Mouse (Mus musculus) limb, embryonic 11.5 days (tissue): ENCODE results near the gene Gxylt2. TPM values are rescaled to one million over a fixed set of nuclear protein-coding genes. Genes with fewer than 3 reads are reported as not detected.

ENCODE experiments used
- ATAC-seq: fragments of 200-750 bp; cut with Nextera tagmentation; 2 replicates; pipeline ENCODE4 v1.8.0; 2017; ENCODE audit warnings: low read depth; ENCODE audit not compliant: insufficient number of reproducible peaks, low FRiP score, low TSS enrichment
- DNase-seq: peaks from one replicate; pipeline ENCODE4 v3.0.0-alpha.2; 2015; ENCODE audit warnings: low spot score
- H3K27ac ChIP-seq: fragments of 300-500 bp; sonication (generic); replicated peaks from 2 replicates; pipeline ENCODE4 v1.5.1; 2014; ENCODE audit warnings: low read depth, mild to moderate bottlenecking, low read length
- H3K27me3 ChIP-seq: fragments of 300-500 bp; sonication (generic); 2 replicates; pipeline ENCODE4 v1.6.1; 2014; ENCODE audit warnings: mild to moderate bottlenecking, low read length, mixed read lengths; ENCODE audit not compliant: control insufficient read depth, insufficient read depth
- H3K36me3 ChIP-seq: fragments of 300-500 bp; sonication (generic); 2 replicates; pipeline ENCODE4 v1.6.1; 2014; ENCODE audit warnings: mild to moderate bottlenecking, low read length, moderate library complexity, mixed read lengths; ENCODE audit not compliant: control insufficient read depth, insufficient read depth
- H3K4me1 ChIP-seq: fragments of 300-500 bp; sonication (generic); 2 replicates; pipeline ENCODE4 v1.6.1; 2014; ENCODE audit warnings: low read length, mixed read lengths; ENCODE audit not compliant: control insufficient read depth, insufficient read depth
- H3K4me2 ChIP-seq: fragments of 300-500 bp; sonication (generic); 2 replicates; pipeline ENCODE4 v1.6.1; 2014; ENCODE audit warnings: low read depth, mild to moderate bottlenecking, moderate library complexity; ENCODE audit not compliant: severe bottlenecking
- H3K4me3 ChIP-seq: fragments of 300-500 bp; sonication (generic); 2 replicates; pipeline ENCODE4 v1.5.1; 2014; ENCODE audit warnings: low read depth, low read length
- H3K9ac ChIP-seq: fragments of 300-500 bp; sonication (generic); 2 replicates; pipeline ENCODE4 v1.6.1; 2014; ENCODE audit warnings: mild to moderate bottlenecking, low read length
- H3K9me3 ChIP-seq: fragments of 300-500 bp; sonication (generic); 2 replicates; pipeline ENCODE4 v1.6.1; 2016; ENCODE audit warnings: low read length; ENCODE audit not compliant: control insufficient read depth
- WGBS: fragments of 180-500 bp; shearing (Covaris S2); extraction: QIAGEN DNeasy Blood & Tissue Kit; methylation state at CpG from one replicate; pipeline ENCODE4 v1.1.7; 2014; 5-methylcytosine and 5-hydroxymethylcytosine counted together
- polyA plus RNA-seq: library from polyadenylated mRNA; unstranded; fragments of >200 nt; fragmentation: Nextera tagmentation; extraction: Ambion mirVana; gene quantifications from 2 replicates; pipeline ENCODE4 v1.2.1, GENCODE M21; 2014

Gene Gxylt2
- polyA plus RNA-seq, 1 experiment from 2014 or later: 5.2 TPM

GRCm38 (mm10) chr6:100707557-100707956 lies 3.0 kb downstream of the Gxylt2 start:
- Histone ChIP-seq H3K4me1 (no peaks in the 10 kb centered on the region; the same call in 1 of the 2 replicates), H3K27ac (no peak overlapping the region), H3K9me3 (no peaks in the 10 kb centered on the region), H3K4me2 (no peak overlapping the region), H3K27me3 (no peaks in the 10 kb centered on the region), H3K36me3 (no peaks in the 10 kb centered on the region), H3K9ac (no peak overlapping the region), H3K4me3 (no peak overlapping the region)
- ATAC-seq (no peak), DNase-seq (no peak)
- 51% methylated on average over 7 of the region's 7 CpGs for WGBS

DNA sequence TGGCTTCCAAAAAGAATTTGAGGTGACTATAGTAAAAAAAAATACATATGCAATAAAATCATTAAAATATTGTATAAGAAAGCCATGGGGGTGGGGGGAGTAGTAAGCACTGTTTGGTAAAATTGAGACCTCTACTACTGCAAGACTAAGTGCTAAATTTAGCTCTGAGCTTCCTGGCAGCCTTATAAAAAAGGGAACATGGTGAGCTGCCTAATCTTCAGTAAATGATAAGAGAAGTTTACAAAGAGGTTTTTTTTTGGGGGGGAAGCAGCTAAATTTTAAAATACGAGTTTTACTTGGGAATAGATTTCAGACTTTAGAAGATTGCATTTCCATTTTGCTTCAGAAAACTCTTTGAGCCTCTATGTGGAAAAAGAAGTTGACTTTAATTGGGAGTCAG lies 3.7 kb downstream of the Gxylt2 start:
- no peak for DNase-seq
- Histone ChIP-seq H3K9ac (no peak overlapping the region), H3K4me1 (no peaks in the 10 kb centered on the region; the same call in 1 of the 2 replicates), H3K9me3 (no peaks in the 10 kb centered on the region), H3K27ac (no peak overlapping the region), H3K36me3 (no peaks in the 10 kb centered on the region), H3K4me3 (no peak overlapping the region), H3K27me3 (no peaks in the 10 kb centered on the region), H3K4me2 (no peak overlapping the region)
- ATAC-seq: no peak
- 78% methylated on average over 1 of the region's 1 CpGs for WGBS

DNA sequence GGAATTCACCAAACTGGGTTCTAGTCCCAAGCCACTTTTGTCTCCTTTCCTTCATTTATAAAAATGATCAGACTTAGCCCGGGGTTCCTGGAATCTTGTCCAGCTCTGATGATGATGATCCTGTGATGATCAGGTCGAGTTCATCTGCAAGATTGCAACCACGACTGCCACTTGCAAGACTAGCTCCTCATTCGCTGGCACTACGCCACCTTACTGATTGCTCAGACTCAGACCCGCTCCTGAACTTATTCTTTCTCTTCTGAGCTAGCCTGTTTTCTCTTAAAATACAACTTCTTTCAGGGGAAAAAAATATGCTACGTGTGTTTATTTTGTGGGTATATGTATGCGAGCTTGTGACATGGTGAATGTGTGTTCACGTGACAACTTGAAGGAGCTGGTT lies 4.5 kb downstream of the Gxylt2 start:
- H3K4me2 ChIP-seq: no peak overlapping the region
- H3K4me3 ChIP-seq: no peak overlapping the region
- DNase-seq: no peak
- no peaks in the 10 kb centered on the region for H3K9me3 ChIP-seq
- no peak for ATAC-seq
- H3K36me3 ChIP-seq: no peaks in the 10 kb centered on the region
- 88% methylated on average over 9 of the region's 9 CpGs for WGBS
- no peak overlapping the region for H3K9ac ChIP-seq
- H3K27ac ChIP-seq: no peak overlapping the region
- H3K4me1 ChIP-seq: no peaks in the 10 kb centered on the region
- no peaks in the 10 kb centered on the region for H3K27me3 ChIP-seq

DNA sequence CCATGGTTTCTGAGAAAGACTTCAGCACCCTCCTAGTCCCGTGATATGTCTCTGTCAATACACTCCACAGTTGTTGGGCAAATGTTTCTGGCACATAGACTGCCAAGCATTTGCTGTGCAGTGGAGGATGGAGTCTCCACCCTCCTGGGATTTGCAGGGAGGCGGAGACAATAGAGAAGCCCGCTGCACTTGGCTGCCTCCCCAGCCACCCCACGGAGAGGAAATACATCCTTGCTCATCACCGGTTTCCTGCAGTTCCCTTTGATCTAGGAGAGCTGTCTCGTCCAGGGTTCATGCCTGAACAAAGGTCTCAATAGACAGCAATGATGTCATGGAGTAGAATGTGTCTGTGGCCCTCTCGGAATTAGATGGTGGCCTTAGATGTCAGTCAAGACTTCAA lies 4.9 kb downstream of the Gxylt2 start:
- WGBS: 38% methylated on average over 7 of the region's 7 CpGs
- no peak overlapping the region for H3K4me2 ChIP-seq
- no peak overlapping the region for H3K9ac ChIP-seq
- H3K9me3 ChIP-seq: no peaks in the 10 kb centered on the region
- H3K27me3 ChIP-seq: no peaks in the 10 kb centered on the region
- H3K36me3 ChIP-seq: no peaks in the 10 kb centered on the region
- DNase-seq (no peak), ATAC-seq (no peak)
- no peaks in the 10 kb centered on the region for H3K4me1 ChIP-seq
- H3K27ac ChIP-seq: no peak overlapping the region
- no peak overlapping the region for H3K4me3 ChIP-seq

GRCm38 (mm10) chr6:100710170-100710569 lies 5.6 kb downstream of the Gxylt2 start:
- H3K9ac ChIP-seq: no peak overlapping the region
- ATAC-seq (no peak), DNase-seq (no peak)
- H3K27ac ChIP-seq: no peak overlapping the region
- no peaks in the 10 kb centered on the region for H3K4me1 ChIP-seq
- no peaks in the 10 kb centered on the region for H3K9me3 ChIP-seq
- H3K36me3 ChIP-seq: no peaks in the 10 kb centered on the region
- H3K4me2 ChIP-seq: no peak overlapping the region
- 46% methylated on average over 4 of the region's 4 CpGs for WGBS
- no peak overlapping the region for H3K4me3 ChIP-seq
- H3K27me3 ChIP-seq: no peaks in the 10 kb centered on the region

DNA sequence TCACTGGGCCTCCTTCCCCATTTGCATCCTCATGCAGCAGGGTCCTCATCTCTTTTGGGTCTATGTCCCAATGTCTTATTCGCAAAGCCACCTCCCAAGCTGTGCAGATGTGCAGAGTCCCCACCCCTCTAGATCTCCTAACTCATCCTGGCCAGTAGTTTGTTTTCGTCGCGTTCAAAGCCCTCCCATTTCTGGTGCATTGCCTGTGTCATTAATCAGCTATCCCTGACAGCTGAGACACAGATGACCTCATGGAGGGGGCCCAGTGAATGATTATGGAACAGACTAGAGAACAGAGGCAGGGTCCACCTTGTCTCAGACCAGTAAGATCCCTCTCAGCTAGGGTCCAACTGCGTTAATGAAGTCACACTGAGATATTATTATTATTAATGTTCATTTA lies 6.3 kb downstream of the Gxylt2 start:
- WGBS: 84% methylated on average over 5 of the region's 5 CpGs
- Histone ChIP-seq H3K27me3 (no peaks in the 10 kb centered on the region), H3K9ac (no peak overlapping the region), H3K4me1 (no peaks in the 10 kb centered on the region), H3K4me3 (no peak overlapping the region), H3K36me3 (no peaks in the 10 kb centered on the region), H3K9me3 (no peaks in the 10 kb centered on the region), H3K27ac (no peak overlapping the region), H3K4me2 (no peak overlapping the region)
- no peak for ATAC-seq
- DNase-seq: no peak

DNA sequence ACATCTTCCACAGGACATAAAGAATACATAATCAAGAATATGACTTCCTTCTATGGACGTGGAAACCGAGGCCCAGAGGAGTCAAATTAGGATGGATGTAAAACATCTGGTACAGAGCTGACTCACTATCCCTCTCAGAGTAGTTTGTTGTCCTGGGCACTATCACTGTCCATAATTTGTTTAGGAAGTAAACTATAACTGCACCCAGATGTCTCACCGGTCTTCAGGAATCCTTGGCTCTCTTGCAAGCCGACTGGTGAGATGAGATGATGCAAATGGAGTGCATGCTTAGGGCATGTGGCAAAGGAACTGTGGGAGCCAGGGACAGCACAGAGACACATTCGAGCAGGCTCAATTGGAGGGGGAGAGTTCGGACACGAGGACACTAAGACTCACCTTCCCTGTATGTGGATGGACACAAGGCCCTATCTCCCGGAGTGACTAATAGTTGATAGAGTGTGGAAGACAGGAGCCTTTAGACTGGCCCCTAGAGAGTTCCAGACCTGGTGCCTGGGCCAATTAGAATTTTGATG lies 10.8 kb downstream of the Gxylt2 start:
- 63% methylated on average over 8 of the region's 8 CpGs for WGBS
- H3K9ac ChIP-seq: no peak overlapping the region
- DNase-seq (no peak), ATAC-seq (no peak)
- H3K4me3 ChIP-seq: no peak overlapping the region
- H3K4me2 ChIP-seq: no peak overlapping the region
- no peaks in the 10 kb centered on the region for H3K27me3 ChIP-seq
- H3K27ac ChIP-seq: no peak overlapping the region
- no peaks in the 10 kb centered on the region for H3K9me3 ChIP-seq
- H3K36me3 ChIP-seq: no peaks in the 10 kb centered on the region
- no peaks in the 10 kb centered on the region for H3K4me1 ChIP-seq

GRCm38 (mm10) chr6:100716152-100716551 lies 11.6 kb downstream of the Gxylt2 start:
- Histone ChIP-seq H3K4me3 (no peak overlapping the region), H3K9ac (no peak overlapping the region), H3K4me1 (no peaks in the 10 kb centered on the region), H3K27ac (no peak overlapping the region), H3K36me3 (no peaks in the 10 kb centered on the region), H3K9me3 (no peaks in the 10 kb centered on the region), H3K4me2 (no peak overlapping the region), H3K27me3 (no peaks in the 10 kb centered on the region)
- no peak for ATAC-seq
- DNase-seq: no peak
- WGBS: 84% methylated on average over 7 of the region's 7 CpGs

DNA sequence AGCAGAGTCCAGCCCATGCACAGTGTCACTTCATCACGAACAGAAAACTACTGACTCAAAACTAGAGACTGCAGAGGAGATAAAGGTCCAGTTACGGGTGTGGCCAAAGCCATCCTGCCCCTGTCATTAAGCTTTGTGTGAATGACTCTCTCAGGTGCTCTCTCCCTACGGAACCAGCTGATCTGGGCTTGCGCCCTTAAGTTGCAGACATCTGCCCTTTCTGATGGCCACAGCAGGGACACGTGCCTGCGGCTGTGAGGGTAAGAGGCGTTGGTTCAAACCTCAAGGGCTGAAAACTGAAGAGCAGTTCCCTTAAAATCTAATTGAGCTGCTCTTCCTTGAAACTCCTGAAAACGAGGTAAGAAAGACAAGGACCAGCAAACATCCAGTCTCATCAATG lies 12.3 kb downstream of the Gxylt2 start:
- no peak overlapping the region for H3K4me2 ChIP-seq
- H3K9me3 ChIP-seq: no peaks in the 10 kb centered on the region
- no peak overlapping the region for H3K4me3 ChIP-seq
- DNase-seq (no peak), ATAC-seq (no peak)
- no peaks in the 10 kb centered on the region for H3K36me3 ChIP-seq
- no peak overlapping the region for H3K9ac ChIP-seq
- H3K27me3 ChIP-seq: no peaks in the 10 kb centered on the region
- WGBS: 76% methylated on average over 8 of the region's 8 CpGs
- H3K27ac ChIP-seq: no peak overlapping the region
- H3K4me1 ChIP-seq: no peaks in the 10 kb centered on the region
